Mouse (Mus musculus) adrenal gland, postnatal 14 days (tissue): ENCODE results near the gene Lhb. TPM values are rescaled to one million over a fixed set of nuclear protein-coding genes. Genes with fewer than 3 reads are reported as not detected.
"Not testable (repeated sequence)": the region's sequence is repeated elsewhere in the genome, so short reads cannot be mapped to it uniquely, and the experiment has no call there.

Experiments used
- DNase-seq: peaks from one replicate; pipeline ENCODE4 v3.0.0; 2021; ENCODE audit warnings: mixed read lengths
- total RNA-seq: library from RNA; stranded (reverse); gene quantifications from 2 replicates; pipeline ENCODE4 v1.2.3, GENCODE M21; 2021

The Lhb gene
- total RNA-seq, 1 experiment from 2014 or later: not detected

DNA sequence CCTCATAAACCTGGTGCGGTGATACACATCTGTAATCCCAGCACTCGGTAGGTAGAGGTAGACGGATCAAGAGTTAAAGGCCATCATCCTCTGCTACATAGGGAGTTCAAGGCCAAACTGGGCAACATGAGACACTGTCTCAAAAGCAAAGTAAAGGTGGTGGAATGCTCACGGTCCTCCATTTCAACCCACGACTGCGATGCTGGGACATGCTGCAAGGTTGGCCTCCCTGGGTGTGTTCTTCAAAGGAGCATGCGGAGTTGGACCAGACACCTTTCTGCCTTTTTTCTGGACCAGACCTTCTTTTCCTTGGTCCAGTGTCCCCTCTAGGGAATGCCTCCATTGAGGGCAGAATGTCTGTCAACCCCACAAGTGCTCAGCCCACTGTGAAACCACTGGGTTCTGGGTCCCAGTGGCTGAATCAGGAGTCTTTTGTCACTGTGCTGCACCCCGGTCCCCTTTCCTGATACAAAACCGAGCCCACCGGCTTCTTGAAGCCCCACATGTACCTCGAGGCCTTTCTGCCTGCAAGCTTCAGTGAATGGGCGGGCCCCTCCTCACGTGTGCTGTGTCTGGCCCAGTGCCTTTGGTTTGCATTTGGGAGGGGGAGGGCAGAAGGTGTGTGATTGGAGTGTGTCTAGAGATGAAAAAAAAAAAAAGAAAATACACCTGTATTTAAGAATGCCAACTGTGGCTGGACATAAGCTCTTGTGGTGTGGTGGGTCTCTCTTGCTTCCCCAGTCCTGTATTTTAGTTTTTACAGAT lies 35.5 kb downstream of the Lhb start:
- DNase-seq: no peak

DNA sequence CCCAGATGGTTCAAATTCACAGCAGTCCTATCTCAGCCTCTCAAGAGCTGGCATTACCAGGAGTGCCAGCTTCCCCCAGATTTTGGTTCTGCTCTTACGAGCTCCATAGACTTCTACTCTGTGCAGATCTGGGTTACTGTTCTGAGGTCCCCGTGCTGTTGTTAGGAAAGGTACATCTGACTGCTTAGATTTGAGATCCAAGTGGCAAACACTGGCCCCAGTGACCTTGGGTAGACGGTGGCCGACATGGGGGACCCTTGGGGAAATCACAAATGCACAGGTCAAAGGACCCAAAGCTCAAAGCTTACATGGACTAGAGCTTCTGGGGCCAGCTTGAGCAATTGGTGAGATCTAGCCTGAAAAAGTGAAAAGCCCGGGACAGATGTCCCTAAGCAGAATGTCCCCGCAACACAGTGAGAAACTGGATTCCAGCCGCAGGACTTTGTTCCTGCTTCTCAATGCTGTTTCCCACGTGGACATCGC lies 36.1 kb downstream of the Lhb start:
- DNase-seq: no peak

DNA sequence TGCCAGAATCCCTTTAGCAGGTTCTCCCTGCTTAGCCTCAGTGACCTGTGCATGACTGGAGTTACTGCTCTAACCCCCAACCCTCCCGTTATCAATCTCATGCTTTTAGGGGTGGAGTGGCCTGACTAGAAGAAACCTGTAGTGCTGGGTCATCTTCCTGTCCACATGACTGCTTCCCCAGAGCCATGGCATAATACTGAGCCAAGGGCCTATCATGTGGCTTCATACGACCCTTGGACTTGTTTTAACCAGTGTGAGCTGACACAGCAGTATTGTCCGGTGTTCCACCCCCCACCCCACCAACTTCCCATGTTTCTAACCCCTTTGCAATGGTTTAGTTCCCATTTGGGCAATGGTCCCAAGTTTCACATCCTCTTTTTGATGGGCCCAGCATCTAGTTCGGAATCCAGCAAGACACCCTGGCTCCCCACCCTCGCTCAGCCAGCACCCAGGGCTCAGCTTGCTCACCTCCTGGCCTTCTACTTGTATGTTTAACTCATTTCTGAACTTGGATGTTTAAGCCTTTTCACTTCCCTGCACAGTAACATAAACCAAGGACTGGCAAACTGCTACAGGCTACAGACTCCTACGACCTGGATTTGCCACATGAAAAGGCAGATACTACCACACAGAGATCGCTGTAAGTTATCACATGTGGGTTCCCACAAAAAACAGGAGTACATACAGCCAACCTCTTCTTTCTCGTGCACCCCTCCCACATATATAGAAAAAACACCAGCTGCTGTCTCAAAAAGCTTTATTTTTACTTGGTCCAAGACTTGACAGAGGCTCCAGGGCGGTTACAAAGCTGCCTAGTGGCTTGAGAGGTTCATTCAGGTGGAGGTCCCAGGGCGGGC lies 36.8 kb downstream of the Lhb start:
- peak; percentile 42 for DNase-seq

DNA sequence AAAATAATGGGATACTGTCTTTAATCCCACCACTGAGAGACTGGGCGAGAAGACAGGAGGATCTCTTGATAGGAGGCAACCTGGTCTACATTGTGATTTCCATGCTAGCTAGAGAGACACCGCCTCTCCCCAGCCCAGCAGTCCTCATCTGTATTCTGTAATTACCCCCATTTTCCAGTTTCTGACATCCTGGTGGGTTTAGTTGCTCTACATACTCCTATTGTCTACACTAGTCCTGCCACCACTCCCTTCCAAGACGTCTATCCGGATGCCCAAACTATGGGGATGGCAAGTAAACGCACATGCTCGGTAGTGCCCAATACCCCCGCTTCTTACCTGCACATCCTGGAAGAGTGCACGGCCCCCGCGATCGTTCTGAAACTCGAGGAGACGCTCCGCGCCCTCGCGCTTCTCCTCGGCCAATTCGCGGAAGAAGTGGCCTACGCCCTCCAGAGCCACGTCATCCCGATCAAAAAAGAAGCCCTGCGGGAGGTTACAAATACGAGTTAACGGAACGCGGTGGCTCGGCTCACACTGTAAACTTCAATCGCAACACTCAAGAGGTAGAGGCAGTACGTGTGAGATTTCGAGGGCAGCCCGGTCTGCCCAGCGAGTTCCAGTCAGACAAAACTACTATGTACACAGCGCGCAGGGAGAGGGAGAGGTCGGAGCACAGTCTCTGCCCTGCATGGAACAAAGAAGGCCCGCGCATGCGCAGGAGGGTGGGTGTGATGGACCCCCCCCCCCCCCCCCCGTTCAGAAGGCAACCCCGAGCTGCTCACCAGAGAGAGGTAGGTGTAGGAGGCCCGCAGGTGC lies 38.3 kb downstream of the Lhb start:
- DNase-seq: peak; percentile 94

DNA sequence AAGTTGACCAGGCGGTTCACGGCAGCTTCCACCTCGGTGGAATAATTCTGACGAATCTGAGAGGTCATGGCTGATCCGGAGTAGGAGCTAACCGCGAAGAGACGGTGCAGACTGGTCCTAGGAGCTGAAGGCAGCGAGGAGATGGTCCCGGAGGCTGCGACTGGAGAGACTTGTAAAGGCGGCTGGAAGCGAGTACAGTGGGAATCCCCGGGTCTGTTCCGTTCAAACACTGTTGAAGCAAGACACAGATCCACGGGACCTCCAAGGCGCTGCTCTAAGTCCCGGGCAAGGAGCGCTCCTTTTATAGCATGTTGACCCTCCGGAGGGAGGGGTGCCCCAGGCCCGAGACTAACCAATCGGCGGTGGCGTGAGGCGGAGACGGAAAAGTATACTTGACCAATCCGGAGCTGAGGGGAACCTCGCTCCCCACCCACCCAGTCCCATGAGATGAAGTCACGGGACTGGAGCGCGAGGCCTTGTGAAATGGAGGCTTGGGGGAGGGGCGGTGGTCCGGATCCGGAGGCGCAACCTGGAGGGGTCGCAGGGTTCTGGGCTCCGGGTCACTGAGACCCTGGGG lies 39.0 kb downstream of the Lhb start, which contains the start of gene Ftl1:
Ftl1 (minus strand) TSS at position 321 of the 577 bp plus-strand sequence.
- DNase-seq: peak; percentile 98

DNA sequence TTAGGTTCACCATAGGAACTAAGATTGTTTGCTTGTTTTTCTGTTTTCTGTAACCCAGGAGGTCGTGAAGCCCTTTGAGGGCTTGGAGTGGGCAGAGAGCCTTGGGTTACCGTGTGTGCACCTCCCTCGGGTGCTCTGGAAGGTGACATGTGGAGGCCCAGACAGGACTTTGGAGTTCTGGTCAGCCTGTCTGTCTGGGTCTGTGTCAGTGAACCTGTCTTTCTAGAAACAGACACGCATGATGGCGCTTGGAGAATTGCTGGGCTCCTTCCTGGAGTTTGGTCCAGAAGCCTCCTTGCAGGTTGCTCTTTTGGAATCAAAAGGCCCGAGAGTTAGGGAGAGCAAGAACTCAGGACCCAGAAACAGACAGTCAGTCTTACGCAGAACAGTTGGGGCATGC lies 39.8 kb downstream of the Lhb start:
- DNase-seq: no peak

DNA sequence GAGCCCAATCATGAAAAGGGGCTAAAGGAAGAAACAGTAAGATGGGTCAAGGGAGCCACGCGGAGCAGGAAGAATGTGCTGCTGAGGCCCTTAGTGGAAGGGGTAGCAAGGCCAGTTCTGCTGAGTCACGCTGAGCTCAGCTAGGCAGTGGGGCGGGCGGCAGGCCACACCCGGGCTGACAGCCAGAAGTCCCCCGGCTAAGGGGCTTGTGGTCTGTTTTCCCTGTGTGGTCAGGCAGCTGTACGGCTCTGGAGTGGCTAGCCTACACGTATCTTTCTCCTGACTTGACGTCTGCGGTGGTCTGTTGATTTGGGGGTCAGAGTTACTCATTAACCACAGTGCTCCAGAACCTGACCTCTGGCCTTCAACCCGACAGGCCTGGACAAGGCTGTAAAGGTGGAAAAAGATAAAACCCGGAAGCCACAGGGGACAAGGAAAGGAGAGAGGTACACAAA lies 40.3 kb downstream of the Lhb start:
- peak; percentile 82 for DNase-seq

DNA sequence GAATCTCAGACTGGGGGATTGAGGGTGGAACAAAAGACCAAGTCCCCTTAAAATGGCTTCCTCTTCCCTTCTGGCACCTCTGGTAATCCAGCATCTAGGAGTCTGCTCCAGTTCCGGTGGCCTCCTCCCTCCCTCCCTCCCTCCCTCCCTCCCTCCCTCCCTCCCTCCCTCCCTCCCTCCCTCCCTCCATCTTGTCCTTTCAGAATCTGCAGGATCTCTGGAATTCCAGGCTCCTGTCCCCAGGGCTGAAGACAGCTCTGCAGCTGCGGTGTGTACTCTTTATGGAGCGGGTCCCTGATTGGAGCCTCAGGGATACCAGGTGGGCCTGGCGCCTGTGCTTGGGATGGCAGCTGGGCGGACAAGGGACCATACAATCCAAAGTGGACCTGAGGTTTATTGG lies 40.7 kb downstream of the Lhb start:
- DNase-seq: no peak

DNA sequence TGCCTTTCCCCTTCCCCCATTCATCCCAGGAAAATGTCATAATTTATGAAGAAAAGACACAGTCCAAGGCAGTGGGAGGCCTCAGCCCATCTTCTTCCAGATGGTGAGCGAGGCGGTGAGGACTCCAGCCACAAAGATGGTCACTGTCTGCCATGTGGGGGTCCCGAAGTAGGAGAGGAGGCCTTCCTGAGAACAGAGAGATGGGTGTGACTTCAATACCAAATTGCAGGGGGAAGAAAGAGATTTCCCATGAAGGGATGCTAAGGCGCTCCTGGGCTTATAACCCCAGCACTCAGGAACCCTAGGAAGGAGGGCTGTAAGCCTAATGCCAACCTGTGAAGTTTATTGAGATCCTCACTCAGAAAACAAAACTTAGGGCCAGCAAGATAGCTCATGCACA lies 41.2 kb downstream of the Lhb start:
- no peak for DNase-seq

DNA sequence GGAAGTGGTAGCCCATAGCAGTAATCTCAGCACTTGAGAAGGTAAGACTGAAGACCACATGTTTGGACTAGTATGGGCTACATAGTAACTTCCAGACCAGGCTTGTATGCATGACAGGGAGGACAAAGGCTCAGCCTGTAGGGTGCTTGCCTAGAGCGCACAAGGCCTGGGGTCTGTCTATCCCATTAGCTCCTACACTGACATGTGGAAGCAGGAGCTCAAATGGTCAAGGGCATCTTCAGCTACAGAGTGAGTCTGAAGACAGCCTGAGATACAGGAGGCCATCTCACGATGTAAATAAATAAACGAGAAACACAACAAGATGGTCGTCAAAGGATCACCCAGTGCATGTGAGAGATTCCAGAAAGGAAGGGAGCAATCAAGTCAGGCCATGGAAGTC lies 41.7 kb downstream of the Lhb start:
- DNase-seq: no peak

DNA sequence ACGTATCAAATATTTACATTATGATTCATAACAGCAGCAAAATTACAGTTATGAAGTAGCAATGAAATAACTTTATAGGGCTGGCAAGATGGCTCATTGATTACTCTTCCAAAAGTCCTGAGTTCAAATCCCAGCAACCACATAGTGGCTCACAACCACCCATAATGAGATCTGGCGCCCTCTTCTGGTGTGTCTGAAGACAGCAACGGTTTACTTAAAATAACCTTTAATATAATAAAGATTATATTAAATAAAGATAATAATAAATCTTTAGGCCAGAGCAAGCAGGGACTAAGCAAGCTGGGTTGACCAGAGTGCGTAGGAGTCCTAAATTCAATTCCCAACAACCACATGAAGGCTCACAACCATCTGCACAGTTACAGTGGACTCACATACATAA lies 42.2 kb downstream of the Lhb start:
- not testable (repeated sequence) for DNase-seq

DNA sequence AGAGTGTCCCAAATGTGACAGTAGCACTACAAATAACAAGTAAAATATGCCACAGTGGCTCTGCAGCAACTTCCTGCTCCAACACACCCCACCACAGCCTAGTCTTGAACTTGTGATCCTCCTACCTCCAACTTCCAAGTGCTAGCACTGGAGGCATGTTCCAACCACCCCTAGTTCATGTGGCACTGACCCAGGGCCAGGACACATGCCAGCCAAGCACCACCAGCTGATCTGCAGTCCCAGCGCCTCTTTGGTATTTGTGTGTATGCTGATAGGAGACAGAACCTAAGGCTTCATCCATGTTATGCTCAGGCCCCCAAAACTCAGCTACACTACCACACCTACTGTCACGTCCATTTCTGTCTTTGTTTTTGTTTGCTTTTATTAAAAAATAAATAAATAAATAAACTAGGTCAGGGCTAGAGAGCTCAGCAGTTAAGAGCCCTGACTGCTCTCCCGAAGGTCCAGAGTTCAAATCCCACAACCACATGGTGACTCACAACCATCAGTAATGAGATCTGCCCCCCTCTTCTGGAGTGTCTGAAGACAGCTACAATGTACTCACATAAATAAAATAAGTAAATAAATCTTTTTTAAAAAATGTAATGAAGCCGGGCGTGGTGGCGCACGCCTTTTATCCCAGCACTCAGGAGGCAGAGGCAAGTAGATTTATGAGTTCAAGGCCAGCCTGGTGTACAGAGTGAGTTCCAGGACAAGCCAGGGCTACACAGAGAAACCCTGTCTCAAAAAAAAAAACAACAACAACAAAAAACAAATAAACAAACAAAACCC lies 43.6 kb downstream of the Lhb start:
- DNase-seq: no peak

DNA sequence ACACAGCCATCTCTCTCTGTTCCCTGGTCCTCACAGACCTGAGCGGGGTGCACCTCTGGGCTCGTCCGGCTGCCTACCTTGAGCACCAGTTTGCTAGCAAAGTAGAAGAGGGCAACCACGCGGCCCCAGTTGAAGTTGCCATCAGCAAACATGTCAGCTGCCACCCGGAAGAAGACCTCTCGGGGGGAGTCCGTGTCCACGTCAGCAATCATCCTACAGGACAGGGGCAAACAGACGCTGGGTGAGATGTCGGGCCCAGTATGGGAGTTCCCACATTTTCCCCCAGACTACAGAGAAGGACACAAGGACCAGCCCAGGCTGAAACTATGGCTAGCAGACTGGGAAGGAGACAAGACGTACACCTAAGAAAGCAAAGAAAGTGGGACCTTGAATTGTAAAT lies 44.5 kb downstream of the Lhb start:
- DNase-seq: no peak

DNA sequence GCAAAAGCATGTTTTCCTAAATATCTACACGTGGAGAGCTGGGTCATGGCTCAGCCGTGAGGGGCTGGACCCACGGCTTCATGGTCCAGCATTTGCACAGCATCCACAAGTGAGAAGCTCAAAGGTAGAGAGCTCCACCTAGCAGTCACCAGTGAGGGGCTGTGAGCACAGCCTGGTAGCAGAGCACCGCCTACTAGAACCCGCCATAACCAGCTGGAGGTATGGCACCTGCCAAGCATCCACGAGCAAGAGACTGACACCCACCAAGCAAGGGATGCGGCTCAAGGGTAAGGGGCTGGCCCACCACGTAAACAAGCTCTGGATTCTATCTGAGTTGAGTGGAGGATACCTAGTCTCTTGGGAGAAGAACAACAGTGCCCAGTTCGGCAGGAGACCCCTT lies 44.9 kb downstream of the Lhb start:
- DNase-seq: no peak

DNA sequence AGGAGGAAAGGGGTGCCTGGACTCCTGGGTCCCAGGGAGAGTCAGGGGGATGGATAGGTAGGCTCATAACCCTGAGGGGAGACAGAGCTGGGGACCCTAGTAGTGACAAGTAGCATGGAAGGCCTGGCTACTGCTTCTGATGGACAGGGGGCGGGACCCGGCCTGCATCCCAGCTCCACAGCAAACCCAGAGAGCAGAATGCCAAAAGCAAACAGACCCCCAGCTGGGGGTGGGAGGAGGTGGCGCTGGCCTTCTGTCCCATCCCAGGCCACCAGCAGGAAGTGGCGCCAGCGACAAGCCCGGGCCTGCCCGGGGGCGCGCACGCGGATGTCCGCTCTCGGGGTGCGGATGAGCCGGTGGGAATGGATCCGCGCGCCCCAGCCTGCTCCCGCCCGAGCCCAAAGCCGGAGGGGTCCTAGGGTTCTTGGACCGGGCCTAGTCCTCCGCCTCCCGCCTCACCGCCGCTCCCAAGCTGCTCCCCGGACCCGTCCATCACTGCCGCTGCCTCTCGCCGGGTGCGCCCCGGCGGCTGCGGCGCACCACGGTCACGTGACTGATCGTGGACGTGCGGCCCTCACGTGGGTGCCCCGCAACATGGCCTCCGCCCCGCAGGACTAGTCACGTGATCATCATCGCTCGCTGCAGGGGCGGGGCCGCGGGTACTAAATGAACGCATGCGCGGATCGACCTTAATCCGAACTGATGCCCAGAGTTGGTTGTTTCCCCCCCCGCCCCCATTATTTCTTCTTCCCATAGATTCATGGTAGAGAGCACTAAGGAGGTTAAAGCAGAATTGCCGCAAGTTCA lies 45.9 kb downstream of the Lhb start, which contains the start of gene Bax:
Bax (minus strand) TSS at position 616 of the 807 bp plus-strand sequence.
- DNase-seq: peak; percentile 97

DNA sequence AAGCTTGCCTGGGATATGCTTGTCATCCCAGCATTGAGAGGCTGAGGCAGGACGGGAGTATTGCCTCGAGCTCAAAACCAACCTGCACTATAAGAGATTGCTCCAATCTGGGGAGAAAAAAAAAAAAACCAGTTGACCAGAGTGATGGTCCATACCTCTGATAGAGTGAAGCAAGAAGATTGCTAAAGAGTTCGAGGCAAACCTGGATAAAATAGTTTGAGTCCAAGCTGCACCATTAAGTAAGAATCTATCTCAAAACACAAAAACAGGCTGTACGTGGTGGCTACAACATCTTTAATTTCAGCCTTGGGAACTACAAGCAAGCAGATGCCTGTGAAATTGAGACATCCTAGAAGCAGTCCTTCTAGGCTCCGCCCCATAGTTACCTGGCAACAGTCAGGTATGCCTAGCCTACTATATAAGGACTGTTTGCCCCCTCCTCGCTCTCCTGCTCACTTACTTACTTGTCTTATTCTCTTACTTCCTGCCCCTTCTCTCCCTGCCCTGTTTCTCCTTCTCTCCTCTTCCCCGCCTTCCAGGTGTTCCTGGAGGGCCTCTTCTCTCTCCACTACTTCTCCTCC lies 46.6 kb downstream of the Lhb start:
- no peak for DNase-seq

DNA sequence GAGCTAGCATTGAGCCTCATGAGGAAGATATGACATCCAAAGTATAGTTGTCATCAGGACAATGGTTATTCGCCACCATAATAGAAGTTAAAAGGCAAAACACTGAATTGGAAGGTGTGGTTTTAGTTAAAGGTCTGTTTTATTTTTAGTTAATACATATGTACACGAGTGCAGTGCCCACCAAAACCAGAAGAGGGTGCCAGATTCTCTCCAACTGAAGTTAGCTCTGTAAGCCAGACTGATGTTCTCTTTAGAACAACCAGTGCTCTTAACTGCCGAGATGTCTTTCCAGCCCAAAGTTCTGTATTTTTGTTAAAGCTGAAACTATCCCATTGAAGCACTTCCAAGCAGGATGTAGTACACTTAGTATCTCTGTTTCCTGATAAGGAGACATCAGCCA lies 50.2 kb downstream of the Lhb start:
- peak; percentile 77 for DNase-seq
